Mouse (Mus musculus) brain, embryonic 14.5 days (tissue): ENCODE measurements around the gene Pdrg1.

Source experiments
- CTCF ChIP-seq: fragments of 200-500 bp; IDR thresholded peaks from 2 replicates; pipeline ENCODE4 v1.5.1; 2012; ENCODE audit warnings: inconsistent platforms, mild to moderate bottlenecking, moderate library complexity, borderline replicate concordance; ENCODE audit not compliant: insufficient read depth, insufficient read length; ENCODE audit errors: extremely low read depth
- POLR2A ChIP-seq: fragments of 200-500 bp; IDR thresholded peaks from 2 replicates; pipeline ENCODE4 v1.6.1; 2012; ENCODE audit warnings: mild to moderate bottlenecking, inconsistent platforms, borderline replicate concordance; ENCODE audit not compliant: poor library complexity, insufficient read depth, insufficient read length, severe bottlenecking; ENCODE audit errors: extremely low read depth

DNA sequence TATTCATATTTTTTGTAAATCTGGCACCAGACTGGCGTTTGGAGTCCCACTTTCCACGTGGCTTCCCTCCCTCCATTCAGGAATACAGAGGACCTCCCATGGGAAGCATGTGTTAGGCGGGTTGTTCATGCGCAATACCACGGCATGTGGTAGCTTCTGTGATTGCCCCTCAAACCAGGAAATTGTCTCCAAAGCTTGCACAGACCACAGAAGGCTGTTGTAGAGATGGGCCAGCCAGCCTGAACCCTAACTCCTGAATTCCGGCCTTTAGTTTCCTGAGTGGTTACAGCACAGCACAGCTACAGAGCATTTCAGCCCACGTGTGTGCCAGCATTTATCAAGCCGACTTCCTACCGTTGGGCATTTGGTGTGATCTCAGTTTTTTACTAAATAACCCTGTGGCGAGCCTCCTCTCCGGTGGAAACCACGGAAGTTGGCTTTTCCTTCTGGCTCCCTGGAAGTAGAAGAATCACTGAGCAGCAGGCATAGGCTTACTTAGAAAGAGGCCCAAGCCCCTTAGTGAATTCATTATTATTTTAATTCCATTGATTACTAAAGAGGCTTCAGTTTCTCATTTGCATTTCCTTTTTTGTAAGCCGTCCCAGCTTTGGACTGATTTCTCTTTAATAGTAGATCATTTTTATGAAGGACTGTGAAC, 11.4 kb downstream of the Pdrg1 start:
- TF ChIP-seq CTCF (no peak), POLR2A (no peak)
